Mouse (Mus musculus) forebrain, embryonic 13.5 days (tissue): ENCODE data around the gene Wdr91. TPM values are rescaled to one million over a fixed set of nuclear protein-coding genes. Genes with fewer than 3 reads are reported as not detected.

Experiments
- ATAC-seq: fragments of 200-750 bp; cut with Nextera tagmentation; 2 replicates; pipeline ENCODE4 v1.8.0; 2017
- H3K27ac ChIP-seq: fragments of 300-500 bp; sonication (generic); 2 replicates; pipeline ENCODE4 v1.5.1; 2015; ENCODE audit warnings: inconsistent platforms, mild to moderate bottlenecking, moderate library complexity
- H3K27me3 ChIP-seq: fragments of 300-500 bp; sonication (generic); 2 replicates; pipeline ENCODE4 v1.6.1; 2015; ENCODE audit warnings: mild to moderate bottlenecking, inconsistent platforms
- H3K36me3 ChIP-seq: fragments of 300-500 bp; sonication (generic); 2 replicates; pipeline ENCODE4 v1.6.1; 2015; ENCODE audit warnings: mild to moderate bottlenecking, inconsistent platforms; ENCODE audit not compliant: poor library complexity, severe bottlenecking
- H3K4me1 ChIP-seq: fragments of 300-500 bp; sonication (generic); 2 replicates; pipeline ENCODE4 v1.6.1; 2015; ENCODE audit warnings: inconsistent platforms
- H3K4me2 ChIP-seq: fragments of 300-500 bp; sonication (generic); 2 replicates; pipeline ENCODE4 v1.6.1; 2015; ENCODE audit warnings: inconsistent platforms, mild to moderate bottlenecking, moderate library complexity
- H3K4me3 ChIP-seq: fragments of 300-500 bp; sonication (generic); 2 replicates; pipeline ENCODE4 v1.5.1; 2015; ENCODE audit warnings: mild to moderate bottlenecking, inconsistent platforms
- H3K9ac ChIP-seq: fragments of 300-500 bp; sonication (generic); 2 replicates; pipeline ENCODE4 v1.6.1; 2015; ENCODE audit warnings: mild to moderate bottlenecking, inconsistent platforms
- H3K9me3 ChIP-seq: fragments of 300-500 bp; sonication (generic); replicated peaks from 2 replicates; pipeline ENCODE4 v1.6.1; 2016; ENCODE audit warnings: inconsistent platforms
- WGBS: fragments of 180-500 bp; shearing (Covaris S2); methylation state at CpG from one replicate; pipeline ENCODE4 v1.1.7; 2015; 5-methylcytosine and 5-hydroxymethylcytosine counted together
- polyA plus RNA-seq: library from polyadenylated mRNA; unstranded; fragments of >200 nt; fragmentation: Nextera tagmentation; extraction: Ambion mirVana; gene quantifications from 2 replicates; pipeline ENCODE4 v1.2.1, GENCODE M21; 2015

Gene Wdr91
- polyA plus RNA-seq, 1 experiment from 2014 or later = 9.7 TPM

DNA sequence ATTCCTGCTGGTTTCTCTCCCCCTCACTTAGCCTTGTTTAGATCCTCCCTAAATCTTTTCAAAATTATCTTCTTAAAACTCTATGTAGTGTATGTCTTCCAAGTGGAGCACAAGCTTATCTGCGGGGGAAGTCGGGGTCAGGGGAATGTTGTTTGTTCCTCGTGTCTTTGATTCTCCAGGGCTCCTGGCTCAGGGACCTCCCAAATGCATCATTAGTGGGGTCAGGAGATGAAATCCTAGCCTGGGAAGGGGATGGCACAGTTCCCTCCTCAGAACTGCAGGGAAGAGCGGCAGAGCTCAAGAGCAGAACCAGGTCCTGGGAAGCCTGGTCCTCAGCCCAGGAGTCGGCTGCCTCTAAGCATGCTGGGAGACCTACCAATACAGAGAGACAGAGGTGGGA is 45.5 kb downstream of the Wdr91 start:
- Histone ChIP-seq H3K4me1 (no peaks in the 10 kb centered on the region), H3K4me2 (no peak overlapping the region), H3K36me3 (no peaks in the 10 kb centered on the region), H3K4me3 (no peak overlapping the region), H3K27ac (no peak overlapping the region), H3K9ac (no peak overlapping the region), H3K27me3 (no peaks in the 10 kb centered on the region), H3K9me3 (no peaks in the 10 kb centered on the region)
- ATAC-seq = no peak
- WGBS = 84% methylated on average over 5 of the region's 5 CpGs

DNA sequence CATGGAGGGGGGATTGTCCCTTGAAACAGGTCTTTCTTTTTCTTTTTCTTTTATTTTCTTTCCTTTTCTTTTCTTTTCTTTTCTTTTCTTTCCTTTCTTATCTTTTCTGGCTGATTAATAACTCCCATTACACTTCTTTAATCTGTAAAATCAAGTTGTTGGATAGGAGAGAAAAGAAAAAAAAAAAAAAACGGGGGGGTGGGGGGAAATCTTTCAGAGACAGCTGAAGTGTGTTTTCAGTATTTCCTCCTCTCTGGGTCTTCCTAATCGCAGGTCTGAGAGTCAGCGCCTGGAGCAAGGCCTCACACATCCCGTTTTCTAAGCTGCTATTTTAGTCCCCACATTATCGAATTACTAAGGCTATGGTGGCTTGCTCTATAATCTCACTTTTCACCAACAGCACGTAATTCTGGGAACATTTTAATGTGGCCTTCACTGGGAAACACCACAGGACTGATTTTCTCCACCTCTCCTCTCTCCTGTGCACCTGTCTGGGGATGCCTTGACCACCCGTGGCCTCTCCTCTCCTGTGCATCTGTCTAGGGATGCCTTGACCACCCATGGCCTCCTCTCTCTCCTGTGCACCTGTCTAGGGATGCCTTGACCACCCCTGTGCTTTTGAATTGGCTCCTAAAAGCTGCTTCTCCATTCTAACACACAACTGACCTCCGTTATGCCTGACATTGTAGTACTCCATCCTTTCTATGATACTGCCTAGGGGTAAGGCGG is 46.7 kb downstream of the Wdr91 start:
- Histone ChIP-seq H3K27ac (no peak overlapping the region), H3K27me3 (no peaks in the 10 kb centered on the region), H3K4me2 (no peak overlapping the region), H3K36me3 (no peaks in the 10 kb centered on the region), H3K4me1 (no peaks in the 10 kb centered on the region), H3K4me3 (no peak overlapping the region), H3K9me3 (no peaks in the 10 kb centered on the region), H3K9ac (no peak overlapping the region)
- 71% methylated on average over 9 of the region's 9 CpGs for WGBS
- no peak for ATAC-seq

DNA sequence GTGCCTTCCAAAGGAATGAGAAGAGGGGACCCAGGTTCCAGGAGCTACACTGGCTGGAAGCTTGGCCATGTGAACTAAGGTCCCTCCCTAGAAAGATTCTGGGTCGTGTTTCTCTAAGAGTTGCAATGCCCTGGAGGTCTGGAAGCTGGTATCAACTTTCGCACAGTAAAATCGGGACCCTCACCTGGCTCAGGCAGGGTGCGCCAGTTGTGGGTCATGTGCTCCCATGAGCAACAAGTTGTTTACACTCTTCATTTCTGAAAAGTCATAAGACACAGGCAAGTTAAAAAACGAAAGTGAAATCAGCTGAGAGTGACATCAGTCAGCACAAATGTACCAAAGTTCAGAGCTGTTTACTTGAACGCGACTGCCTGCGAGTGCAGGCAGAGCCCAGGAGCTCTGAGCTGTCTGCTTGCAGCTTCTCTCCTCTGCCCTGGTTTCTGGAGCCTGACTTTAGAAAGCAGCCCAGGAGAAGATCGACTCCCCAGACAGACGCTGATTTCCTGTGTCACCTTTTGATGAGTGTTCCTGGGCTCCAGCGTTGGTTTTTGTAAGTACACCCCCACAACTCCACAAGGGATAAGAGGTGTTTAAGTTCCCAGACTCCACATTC is 47.8 kb downstream of the Wdr91 start, which contains the start of gene Tmem140:
TSS of gene Tmem140 (plus strand) at position 356 of the 613 bp plus-strand sequence.
- no peak within 1 kb of the TSS for H3K27ac ChIP-seq
- ATAC-seq = no peak
- no peak within 1 kb of the TSS for H3K4me3 ChIP-seq
- no peaks in the 10 kb centered on the region for H3K4me1 ChIP-seq
- H3K27me3 ChIP-seq = no peaks in the 10 kb centered on the region
- WGBS = 74% methylated on average over 11 of the region's 11 CpGs
- no peak within 1 kb of the TSS for H3K4me2 ChIP-seq
- no peaks in the 10 kb centered on the region for H3K36me3 ChIP-seq
- no peaks in the 10 kb centered on the region for H3K9me3 ChIP-seq
- no peak within 1 kb of the TSS for H3K9ac ChIP-seq

DNA sequence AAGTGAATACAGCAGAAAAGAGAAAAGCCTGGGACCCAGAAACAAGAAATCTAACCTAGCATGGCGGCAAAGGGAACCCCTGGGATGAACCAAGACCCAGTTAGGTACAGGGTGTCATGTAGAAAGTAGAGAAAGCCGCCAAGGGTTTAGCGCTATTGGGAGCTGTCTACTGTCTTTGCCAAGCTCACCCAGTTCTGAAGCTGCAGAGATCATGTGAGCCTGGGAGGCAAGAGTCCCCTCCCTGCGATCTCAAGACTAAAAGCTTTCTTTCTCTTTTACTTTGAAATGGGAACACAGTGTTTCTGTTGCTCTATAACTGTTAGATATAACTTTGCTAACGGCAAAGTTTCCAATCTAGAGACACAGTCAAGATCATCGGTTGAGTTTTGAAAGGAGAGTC is 48.3 kb downstream of the Wdr91 start:
- Histone ChIP-seq H3K4me3 (no peak overlapping the region), H3K9ac (no peak overlapping the region), H3K4me2 (no peak overlapping the region), H3K36me3 (no peaks in the 10 kb centered on the region), H3K9me3 (no peaks in the 10 kb centered on the region), H3K27ac (no peak overlapping the region), H3K4me1 (no peaks in the 10 kb centered on the region), H3K27me3 (no peaks in the 10 kb centered on the region)
- ATAC-seq = no peak
- 92% methylated on average over 6 of the region's 6 CpGs for WGBS

DNA sequence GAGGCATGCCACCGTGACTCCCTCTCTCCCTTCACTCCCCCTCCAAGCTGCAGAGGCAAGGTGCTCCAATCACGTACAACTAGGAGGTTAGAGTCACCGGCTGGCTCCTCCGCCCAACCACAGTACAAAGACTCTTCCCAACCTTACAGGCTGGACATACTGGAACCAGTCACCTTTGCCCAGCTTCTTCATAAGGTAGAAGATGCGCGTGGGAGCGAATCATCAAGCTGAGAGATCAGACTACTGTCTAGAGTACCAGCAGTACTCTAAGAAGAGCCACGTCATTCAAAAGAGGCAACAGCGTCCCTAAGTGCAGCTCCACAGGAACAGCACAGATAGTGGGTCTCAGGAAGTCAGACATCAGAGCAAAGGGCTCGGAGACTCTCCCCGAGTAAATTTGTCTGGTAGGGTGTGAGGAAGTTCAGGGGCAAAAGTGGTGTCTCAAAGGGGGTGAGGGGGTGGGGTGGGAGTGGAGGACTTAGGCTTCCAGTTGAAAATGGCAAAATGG is 49.1 kb downstream of the Wdr91 start:
- H3K9ac ChIP-seq = no peak overlapping the region
- no peak overlapping the region for H3K4me3 ChIP-seq
- no peak for ATAC-seq
- no peaks in the 10 kb centered on the region for H3K9me3 ChIP-seq
- 92% methylated on average over 11 of the region's 11 CpGs for WGBS
- no peaks in the 10 kb centered on the region for H3K36me3 ChIP-seq
- no peak overlapping the region for H3K27ac ChIP-seq
- no peaks in the 10 kb centered on the region for H3K4me1 ChIP-seq
- H3K4me2 ChIP-seq = no peak overlapping the region
- H3K27me3 ChIP-seq = no peaks in the 10 kb centered on the region

DNA sequence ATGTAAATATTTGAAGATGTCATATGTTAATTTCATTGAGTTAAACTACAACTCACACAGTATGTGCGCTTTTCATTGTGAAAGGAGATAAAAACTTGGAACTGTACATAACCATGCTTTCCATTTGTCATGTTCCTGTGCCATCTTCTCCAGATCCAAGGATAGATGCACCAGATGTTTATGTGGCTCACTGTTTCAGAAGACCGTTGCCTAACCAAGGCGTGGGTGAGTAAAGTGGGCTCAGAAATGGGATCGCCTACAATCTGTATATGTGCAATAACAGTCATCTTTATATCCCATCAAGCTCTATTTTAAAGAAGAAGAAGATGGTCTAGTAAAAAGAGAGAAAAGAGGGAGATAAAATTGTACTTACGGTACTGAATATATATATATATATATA is 78.3 kb downstream of the Wdr91 start:
- no peak overlapping the region for H3K4me3 ChIP-seq
- H3K4me2 ChIP-seq = no peak overlapping the region
- no peak overlapping the region for H3K27ac ChIP-seq
- no peaks in the 10 kb centered on the region for H3K27me3 ChIP-seq
- no peak overlapping the region for H3K9ac ChIP-seq
- no peak for ATAC-seq
- no peaks in the 10 kb centered on the region for H3K4me1 ChIP-seq
- H3K36me3 ChIP-seq = no peaks in the 10 kb centered on the region
- H3K9me3 ChIP-seq = no peaks in the 10 kb centered on the region
- 95% methylated on average over 5 of the region's 5 CpGs for WGBS

Other genes with a start within 250 kb of the Wdr91 start
- gene Agbl3, start 130.4 kb downstream of the Wdr91 start, polyA plus RNA-seq = 6.2 and 8.0 TPM in 2 replicates
- 1.4 and 1.7 TPM in 2 replicates for gene Tmem140, start 47.7 kb downstream of the Wdr91 start, polyA plus RNA-seq
- gene Cyren, start 32.8 kb downstream of the Wdr91 start, polyA plus RNA-seq = 12.1 and 14.6 TPM in 2 replicates
- gene Stra8, start 9.3 kb upstream of the Wdr91 start, polyA plus RNA-seq = not detected in 2 replicates
- gene Slc23a4, start 77.5 kb upstream of the Wdr91 start, polyA plus RNA-seq = 0.39 and 0.74 TPM in 2 replicates
- 35.0 and 35.1 TPM in 2 replicates for gene Cnot4, start 222.8 kb upstream of the Wdr91 start, polyA plus RNA-seq